Mouse (Mus musculus): ENCODE data around the gene Chad. TPM values are rescaled to one million over a fixed set of nuclear protein-coding genes. Genes with fewer than 3 reads are reported as not detected.

Chad gene
- polyA plus RNA-seq (2014; fragmentation: Nextera tagmentation; extraction: Ambion mirVana), result 0.16 and 0.25 TPM in 2 replicates

DNA sequence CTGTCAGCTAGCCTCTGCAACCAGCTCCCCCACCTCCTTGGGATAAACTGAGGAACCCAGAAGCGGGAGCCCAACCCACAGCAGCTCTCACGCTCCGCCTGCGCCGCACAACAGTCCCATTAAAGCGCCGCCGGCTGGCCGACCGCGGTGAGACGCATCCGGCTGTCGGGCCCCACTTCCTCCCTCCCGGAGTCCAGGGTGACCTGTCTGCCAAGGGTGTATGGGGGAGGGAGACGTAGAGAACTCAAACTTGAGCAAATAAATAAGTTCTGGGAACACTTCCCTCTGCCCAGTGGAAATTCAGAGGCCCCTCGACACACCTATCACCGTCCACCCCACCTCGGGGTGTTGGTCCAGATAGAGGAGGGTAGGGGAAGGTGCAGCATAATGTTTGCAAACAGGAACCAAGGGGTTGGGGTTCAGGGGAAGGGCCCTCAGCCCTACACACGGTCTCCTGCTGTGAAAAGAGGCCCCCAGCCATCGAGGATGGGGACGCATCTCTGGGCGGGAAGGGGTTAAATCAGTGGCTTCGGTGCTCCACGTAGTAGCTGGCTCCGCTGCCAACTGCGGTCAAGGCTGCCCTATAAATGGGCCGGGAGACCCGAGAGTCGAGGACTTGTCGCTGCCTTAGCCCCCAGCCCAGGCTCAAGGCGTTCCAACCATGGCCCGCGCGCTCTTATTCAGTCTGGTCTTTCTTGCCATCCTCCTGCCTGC, at the start of gene Chad:
Gene Chad, plus strand, starts transcription at position 611 of the 714 bp plus-strand sequence.
- 4% methylated on average over 35 of the region's 35 CpGs for WGBS
- peak; percentile 57 for DNase-seq (ENCODE audit: low spot score)
- no peak within 1 kb of the TSS for H3K27ac ChIP-seq (ENCODE audit: low read depth, low read length)
- peak; percentile 54; the same call in 1 of the 2 replicates for ATAC-seq (replicated peaks; ENCODE audit: low FRiP score)
- 0 out of 2 replicates have a peak within 1 kb of the TSS, but pooled peaks have one; percentile 22 for H3K9ac ChIP-seq (ENCODE audit: low read depth, low read length)
- peaks cover 29% of the 10 kb centered on the region for H3K27me3 ChIP-seq (replicated peaks; ENCODE audit: control insufficient read depth, insufficient read depth, low read length)
- H3K4me2 ChIP-seq, result peak within 1 kb of the TSS; percentile 63
- peak within 1 kb of the TSS; percentile 27 for H3K4me3 ChIP-seq (ENCODE audit: low read depth, low read length)
- no peaks in the 10 kb centered on the region for H3K36me3 ChIP-seq (ENCODE audit: control insufficient read depth, insufficient read depth, low read length)
- no peaks in the 10 kb centered on the region for H3K9me3 ChIP-seq (ENCODE audit: control insufficient read depth, low read length)
- H3K4me1 ChIP-seq (replicated peaks; ENCODE audit: control insufficient read depth, insufficient read depth, low read length), result peaks cover 16% of the 10 kb centered on the region

DNA sequence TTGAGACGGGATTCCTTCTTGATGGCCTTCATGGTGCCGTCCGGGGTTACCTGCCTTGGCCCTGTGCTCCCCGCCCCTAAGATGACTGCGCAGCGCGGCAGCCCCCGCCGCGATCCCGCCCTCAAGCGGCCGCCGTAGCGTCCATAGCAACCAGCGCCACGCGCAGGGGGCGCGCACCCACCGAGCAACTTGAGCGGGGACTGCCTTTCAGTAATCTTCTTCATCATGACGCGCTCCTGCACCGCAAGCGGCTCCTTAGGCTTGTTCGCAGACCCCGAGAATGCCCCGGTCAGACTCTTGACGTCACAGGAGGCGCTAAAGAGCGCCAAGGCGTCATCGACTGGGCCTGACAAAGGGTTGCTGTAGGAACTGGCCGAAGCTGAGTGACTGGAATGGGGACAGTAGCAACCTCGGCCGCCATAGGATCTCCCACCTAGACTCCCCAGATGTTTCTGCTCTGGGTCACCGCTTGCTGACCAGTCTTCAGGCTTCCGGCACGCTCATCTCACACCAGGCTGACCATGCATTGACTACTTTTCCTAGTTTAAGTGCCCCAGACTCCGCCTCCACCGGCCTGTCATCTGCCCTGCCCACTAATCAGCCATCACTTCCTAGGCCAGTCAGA, 43.5 kb upstream of the Chad start, which contains the start of gene Mycbpap:
Gene Mycbpap, minus strand, starts transcription at position 524 of the 625 bp plus-strand sequence.
- Histone ChIP-seq H3K9ac (ENCODE audit: low read depth, low read length) (peak within 1 kb of the TSS; percentile 37), H3K36me3 (ENCODE audit: control insufficient read depth, insufficient read depth, low read length) (no peaks in the 10 kb centered on the region), H3K4me2 (peak within 1 kb of the TSS; percentile 85), H3K27me3 (replicated peaks; ENCODE audit: control insufficient read depth, insufficient read depth, low read length) (no peaks in the 10 kb centered on the region), H3K27ac (ENCODE audit: low read depth, low read length) (no peak within 1 kb of the TSS), H3K9me3 (ENCODE audit: control insufficient read depth, low read length) (no peaks in the 10 kb centered on the region), H3K4me1 (replicated peaks; ENCODE audit: control insufficient read depth, insufficient read depth, low read length) (no peaks in the 10 kb centered on the region), H3K4me3 (ENCODE audit: low read depth, low read length) (peak within 1 kb of the TSS; percentile 61)
- DNase-seq (ENCODE audit: low spot score) (peak; percentile 71), ATAC-seq (replicated peaks; ENCODE audit: low FRiP score) (peak; percentile 57)
- WGBS, result 1% methylated on average over 42 of the region's 42 CpGs

GRCm38 (mm10) chr11:94526171-94526879, 38.5 kb upstream of the Chad start:
- Histone ChIP-seq H3K4me3 (ENCODE audit: low read depth, low read length) (no peak overlapping the region), H3K36me3 (ENCODE audit: control insufficient read depth, insufficient read depth, low read length) (no peaks in the 10 kb centered on the region), H3K27ac (ENCODE audit: low read depth, low read length) (no peak overlapping the region), H3K9ac (ENCODE audit: low read depth, low read length) (no peak overlapping the region), H3K27me3 (replicated peaks; ENCODE audit: control insufficient read depth, insufficient read depth, low read length) (no peaks in the 10 kb centered on the region), H3K4me2 (no peak overlapping the region), H3K9me3 (ENCODE audit: control insufficient read depth, low read length) (no peaks in the 10 kb centered on the region), H3K4me1 (replicated peaks; ENCODE audit: control insufficient read depth, insufficient read depth, low read length) (no peaks in the 10 kb centered on the region)
- DNase-seq (ENCODE audit: low spot score) (no peak), ATAC-seq (replicated peaks; ENCODE audit: low FRiP score) (no peak; the same call in 1 of the 2 replicates)
- 60% methylated on average over 9 of the region's 9 CpGs for WGBS

DNA sequence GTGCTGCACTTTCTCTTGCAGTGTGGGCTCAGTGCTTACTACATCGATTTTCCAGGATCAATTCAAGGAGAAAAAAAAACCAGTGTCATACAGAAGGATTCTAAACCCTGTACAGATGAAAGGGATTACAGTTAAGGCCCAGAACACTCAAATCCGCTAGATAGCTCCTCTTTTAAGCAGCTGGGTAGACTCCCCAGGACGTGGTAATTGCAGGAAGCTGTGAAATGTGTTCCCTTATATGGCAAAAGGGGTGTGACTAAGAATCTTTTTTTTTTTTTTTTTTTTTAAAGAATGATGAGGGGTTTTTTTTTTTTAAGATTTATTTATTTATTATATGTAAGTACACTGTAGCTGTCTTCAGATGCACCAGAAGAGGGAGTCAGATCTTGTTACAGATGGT, 36.0 kb upstream of the Chad start:
- Histone ChIP-seq H3K27ac (ENCODE audit: low read depth, low read length) (no peak overlapping the region), H3K4me3 (ENCODE audit: low read depth, low read length) (no peak overlapping the region), H3K9ac (ENCODE audit: low read depth, low read length) (no peak overlapping the region), H3K4me2 (no peak overlapping the region), H3K27me3 (replicated peaks; ENCODE audit: control insufficient read depth, insufficient read depth, low read length) (no peaks in the 10 kb centered on the region), H3K4me1 (replicated peaks; ENCODE audit: control insufficient read depth, insufficient read depth, low read length) (no peaks in the 10 kb centered on the region), H3K36me3 (ENCODE audit: control insufficient read depth, insufficient read depth, low read length) (no peaks in the 10 kb centered on the region), H3K9me3 (ENCODE audit: control insufficient read depth, low read length) (no peaks in the 10 kb centered on the region)
- DNase-seq (ENCODE audit: low spot score), result no peak
- 51% methylated on average over 3 of the region's 3 CpGs for WGBS
- ATAC-seq (replicated peaks; ENCODE audit: low FRiP score), result no peak

DNA sequence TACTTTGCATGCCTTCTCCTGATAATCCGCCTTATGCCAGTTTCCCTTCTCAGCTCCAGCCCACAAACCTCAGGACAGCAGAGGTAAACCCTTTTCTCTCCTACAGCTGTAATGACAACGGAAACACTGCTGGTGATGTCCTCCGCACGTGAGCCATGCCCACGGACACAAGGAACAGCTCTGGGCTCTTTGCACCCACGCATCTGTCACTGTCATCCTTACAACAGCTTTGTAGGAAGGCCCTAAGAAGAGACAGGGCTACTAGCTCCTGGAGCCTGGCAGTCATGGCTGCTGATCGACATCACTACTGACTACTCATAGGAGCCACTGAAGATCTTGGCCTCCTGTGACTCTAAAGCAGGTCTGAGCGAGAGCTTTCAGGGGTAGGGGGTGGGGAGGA, 31.7 kb upstream of the Chad start:
- Histone ChIP-seq H3K36me3 (ENCODE audit: control insufficient read depth, insufficient read depth, low read length) (no peaks in the 10 kb centered on the region), H3K4me2 (no peak overlapping the region), H3K4me3 (ENCODE audit: low read depth, low read length) (no peak overlapping the region), H3K4me1 (replicated peaks; ENCODE audit: control insufficient read depth, insufficient read depth, low read length) (no peaks in the 10 kb centered on the region), H3K9me3 (ENCODE audit: control insufficient read depth, low read length) (no peaks in the 10 kb centered on the region), H3K27me3 (replicated peaks; ENCODE audit: control insufficient read depth, insufficient read depth, low read length) (no peaks in the 10 kb centered on the region), H3K9ac (ENCODE audit: low read depth, low read length) (no peak overlapping the region), H3K27ac (ENCODE audit: low read depth, low read length) (no peak overlapping the region)
- 69% methylated on average over 8 of the region's 8 CpGs for WGBS
- DNase-seq (ENCODE audit: low spot score) (no peak), ATAC-seq (replicated peaks; ENCODE audit: low FRiP score) (no peak)

- Histone ChIP-seq H3K27me3 (replicated peaks; ENCODE audit: control insufficient read depth, insufficient read depth, low read length) (no peaks in the 10 kb centered on the region), H3K4me1 (replicated peaks; ENCODE audit: control insufficient read depth, insufficient read depth, low read length) (no peaks in the 10 kb centered on the region), H3K4me3 (ENCODE audit: low read depth, low read length) (no peak overlapping the region), H3K27ac (ENCODE audit: low read depth, low read length) (no peak overlapping the region), H3K9me3 (ENCODE audit: control insufficient read depth, low read length) (no peaks in the 10 kb centered on the region), H3K4me2 (no peak overlapping the region), H3K9ac (ENCODE audit: low read depth, low read length) (no peak overlapping the region), H3K36me3 (ENCODE audit: control insufficient read depth, insufficient read depth, low read length) (no peaks in the 10 kb centered on the region; the same call in 1 of the 2 replicates)
- DNase-seq (ENCODE audit: low spot score), result no peak
- 57% methylated on average over 8 of the region's 8 CpGs for WGBS
- no peak for ATAC-seq (replicated peaks; ENCODE audit: low FRiP score)
These were observed 26.0 kb upstream of the Chad start for GRCm38 (mm10) chr11:94538733-94539292.

DNA sequence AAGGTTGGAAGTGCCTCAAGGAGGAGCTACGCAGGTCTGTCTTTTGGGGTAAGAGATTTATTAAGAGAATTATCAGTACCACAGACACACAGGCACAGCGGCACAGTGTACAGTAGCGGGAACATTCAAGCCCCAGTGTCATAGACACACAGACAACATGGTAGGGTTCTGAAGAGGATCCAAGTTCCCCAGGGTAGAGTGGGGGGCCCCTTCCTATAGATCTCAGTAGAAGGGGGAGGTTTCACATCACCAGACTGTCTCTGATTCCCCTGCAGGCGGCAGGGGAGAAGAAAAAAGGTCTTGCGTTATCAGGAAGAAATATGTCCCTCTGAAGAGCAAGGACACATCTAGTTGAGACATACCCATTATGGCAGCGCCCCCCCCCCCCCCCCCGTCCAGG, 25.1 kb upstream of the Chad start:
- H3K4me1 ChIP-seq (replicated peaks; ENCODE audit: control insufficient read depth, insufficient read depth, low read length), result no peaks in the 10 kb centered on the region
- no peaks in the 10 kb centered on the region for H3K9me3 ChIP-seq (ENCODE audit: control insufficient read depth, low read length)
- no peak overlapping the region for H3K9ac ChIP-seq (ENCODE audit: low read depth, low read length)
- 83% methylated on average over 7 of the region's 7 CpGs for WGBS
- ATAC-seq (replicated peaks; ENCODE audit: low FRiP score) (no peak), DNase-seq (ENCODE audit: low spot score) (no peak)
- H3K27me3 ChIP-seq (replicated peaks; ENCODE audit: control insufficient read depth, insufficient read depth, low read length), result no peaks in the 10 kb centered on the region
- H3K4me2 ChIP-seq, result no peak overlapping the region
- no peak overlapping the region for H3K4me3 ChIP-seq (ENCODE audit: low read depth, low read length)
- H3K27ac ChIP-seq (ENCODE audit: low read depth, low read length), result no peak overlapping the region
- no peaks in the 10 kb centered on the region; the same call in 1 of the 2 replicates for H3K36me3 ChIP-seq (ENCODE audit: control insufficient read depth, insufficient read depth, low read length)

DNA sequence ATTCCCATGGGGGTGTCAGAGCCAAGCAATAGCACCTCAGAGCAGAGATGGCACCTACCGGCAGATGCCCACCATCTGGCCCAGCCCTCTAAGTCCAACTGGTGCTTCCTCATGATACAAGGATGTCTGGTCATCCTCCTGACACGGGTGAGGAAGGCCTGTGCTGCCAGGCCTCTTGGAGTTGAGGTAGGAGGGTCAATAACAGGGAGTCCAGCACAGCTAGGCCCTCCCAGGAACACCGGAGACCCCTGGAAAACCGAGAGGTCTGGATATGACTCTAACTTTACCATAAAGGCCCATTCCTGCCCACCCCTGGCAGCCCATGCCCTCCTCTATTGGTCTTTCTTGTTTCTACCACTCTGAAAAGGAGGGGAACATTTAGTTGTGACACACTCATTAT, 22.4 kb upstream of the Chad start:
- no peak overlapping the region for H3K4me3 ChIP-seq (ENCODE audit: low read depth, low read length)
- H3K4me1 ChIP-seq (replicated peaks; ENCODE audit: control insufficient read depth, insufficient read depth, low read length), result no peaks in the 10 kb centered on the region
- no peaks in the 10 kb centered on the region for H3K27me3 ChIP-seq (replicated peaks; ENCODE audit: control insufficient read depth, insufficient read depth, low read length)
- H3K36me3 ChIP-seq (ENCODE audit: control insufficient read depth, insufficient read depth, low read length), result no peaks in the 10 kb centered on the region; the same call in 1 of the 2 replicates
- H3K9me3 ChIP-seq (ENCODE audit: control insufficient read depth, low read length), result no peaks in the 10 kb centered on the region
- 85% methylated on average over 4 of the region's 4 CpGs for WGBS
- no peak overlapping the region for H3K4me2 ChIP-seq
- ATAC-seq (replicated peaks; ENCODE audit: low FRiP score) (no peak), DNase-seq (ENCODE audit: low spot score) (no peak)
- H3K27ac ChIP-seq (ENCODE audit: low read depth, low read length), result no peak overlapping the region
- no peak overlapping the region for H3K9ac ChIP-seq (ENCODE audit: low read depth, low read length)

All from liver, embryonic 11.5 days (tissue).